Mouse (Mus musculus) hindbrain, embryonic 12.5 days (tissue): ENCODE data around the gene Krt9. TPM values are rescaled to one million over a fixed set of nuclear protein-coding genes. Genes with fewer than 3 reads are reported as not detected.

ENCODE experiments used
- ATAC-seq: fragments of 200-750 bp; cut with Nextera tagmentation; 2 replicates; pipeline ENCODE4 v1.8.0; 2017; ENCODE audit warnings: moderate TSS enrichment; ENCODE audit not compliant: low FRiP score
- H3K27ac ChIP-seq: fragments of 300-500 bp; sonication (generic); 2 replicates; pipeline ENCODE4 v1.5.1; 2016; ENCODE audit warnings: mild to moderate bottlenecking
- H3K27me3 ChIP-seq: fragments of 300-500 bp; sonication (generic); 2 replicates; pipeline ENCODE4 v1.6.1; 2016; ENCODE audit warnings: mild to moderate bottlenecking
- H3K36me3 ChIP-seq: fragments of 300-500 bp; sonication (generic); 2 replicates; pipeline ENCODE4 v1.6.1; 2016; ENCODE audit warnings: mild to moderate bottlenecking
- H3K4me1 ChIP-seq: fragments of 300-500 bp; sonication (generic); 2 replicates; pipeline ENCODE4 v1.6.1; 2016
- H3K4me2 ChIP-seq: fragments of 300-500 bp; sonication (generic); replicated peaks from 2 replicates; pipeline ENCODE4 v1.6.1; 2016; ENCODE audit warnings: mild to moderate bottlenecking
- H3K4me3 ChIP-seq: fragments of 300-500 bp; sonication (generic); 2 replicates; pipeline ENCODE4 v1.5.1; 2016; ENCODE audit warnings: mild to moderate bottlenecking
- H3K9ac ChIP-seq: fragments of 300-500 bp; sonication (generic); 2 replicates; pipeline ENCODE4 v1.6.1; 2016; ENCODE audit warnings: mild to moderate bottlenecking, moderate library complexity
- H3K9me3 ChIP-seq: fragments of 300-500 bp; sonication (generic); replicated peaks from 2 replicates; pipeline ENCODE4 v1.6.1; 2016; ENCODE audit warnings: mild to moderate bottlenecking
- WGBS: fragments of 180-500 bp; shearing (Covaris S2); methylation state at CpG from one replicate; pipeline ENCODE4 v1.1.7; 2016; 5-methylcytosine and 5-hydroxymethylcytosine counted together
- polyA plus RNA-seq: library from polyadenylated mRNA; unstranded; fragments of >200 nt; fragmentation: Nextera tagmentation; extraction: Ambion mirVana; gene quantifications from 2 replicates; pipeline ENCODE4 v1.2.1, GENCODE M21; 2016

The Krt9 gene
- polyA plus RNA-seq, 1 experiment from 2014 or later, result 0.08 TPM

DNA sequence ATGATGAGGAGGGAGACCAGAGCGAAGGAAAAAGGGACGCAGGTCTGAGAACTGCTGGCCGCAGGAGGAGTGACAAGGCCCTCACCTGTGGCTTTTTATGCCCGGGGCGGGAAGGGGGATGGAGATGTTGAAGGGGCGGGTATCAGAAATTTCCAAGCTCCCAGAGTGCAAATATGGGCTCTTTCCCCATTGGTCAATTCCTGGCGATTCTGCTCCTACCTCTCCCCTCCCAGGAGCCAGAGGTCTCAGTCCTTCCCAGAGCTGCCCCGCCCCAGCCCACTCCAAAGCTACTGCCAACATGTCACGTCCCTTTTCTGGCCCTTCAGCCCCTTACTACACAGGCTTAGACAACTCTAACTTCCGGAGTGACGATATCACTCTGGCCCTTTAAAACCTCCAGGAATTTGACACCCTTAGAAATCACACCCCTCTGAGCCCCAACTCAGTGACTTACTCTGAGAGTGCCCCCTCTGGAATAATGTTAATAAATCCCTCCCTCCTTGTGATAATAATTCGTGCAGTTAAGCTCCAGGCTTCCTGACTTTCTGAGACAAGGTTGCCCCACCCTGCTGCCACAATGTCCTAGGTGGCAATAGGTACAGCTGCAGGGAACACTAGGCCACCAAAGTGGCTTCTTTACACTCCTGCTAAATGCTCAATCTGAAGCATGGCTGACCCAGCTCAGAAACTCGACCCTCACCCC is 47.0 kb downstream of the Krt9 start:
- Histone ChIP-seq H3K4me3 (peak overlapping the region; percentile 22), H3K9me3 (no peaks in the 10 kb centered on the region), H3K4me1 (peaks cover 14% of the 10 kb centered on the region), H3K36me3 (no peaks in the 10 kb centered on the region), H3K4me2 (peak overlapping the region; percentile 50), H3K27ac (no peak overlapping the region), H3K27me3 (peaks cover 42% of the 10 kb centered on the region), H3K9ac (no peak overlapping the region)
- no peak for ATAC-seq
- 5% methylated on average over 13 of the region's 13 CpGs for WGBS

DNA sequence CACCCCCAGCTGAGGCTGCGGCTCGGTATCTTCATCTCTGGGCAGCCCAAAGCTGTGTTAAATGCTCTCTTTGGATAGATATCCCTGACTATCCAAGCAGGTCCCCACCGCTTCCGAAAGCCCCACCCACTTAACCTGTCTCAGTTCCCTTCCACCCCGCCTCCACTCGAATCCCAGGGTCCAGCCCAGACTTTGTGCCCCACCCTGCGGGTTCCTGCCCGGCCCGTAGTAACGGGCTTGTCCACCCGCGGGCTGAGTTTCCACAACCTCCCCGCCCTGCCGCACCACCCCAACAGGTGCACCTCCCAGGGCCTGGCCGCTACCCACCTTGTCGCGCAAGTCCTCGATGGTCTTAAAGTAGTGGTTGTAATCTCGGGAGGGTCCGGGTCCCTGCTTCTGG is 47.9 kb downstream of the Krt9 start:
- no peak overlapping the region for H3K9ac ChIP-seq
- peaks cover 14% of the 10 kb centered on the region for H3K4me1 ChIP-seq
- H3K36me3 ChIP-seq, result no peaks in the 10 kb centered on the region
- H3K4me2 ChIP-seq, result peak overlapping the region; percentile 50
- no peaks in the 10 kb centered on the region for H3K9me3 ChIP-seq
- H3K27ac ChIP-seq, result no peak overlapping the region
- ATAC-seq, result no peak
- H3K4me3 ChIP-seq, result peak overlapping the region; percentile 22
- peaks cover 42% of the 10 kb centered on the region for H3K27me3 ChIP-seq
- under 1% methylated on average over 20 of the region's 20 CpGs for WGBS

GRCm38 (mm10) chr11:100140966-100141365 is 52.1 kb downstream of the Krt9 start:
- peaks cover 34% of the 10 kb centered on the region for H3K4me1 ChIP-seq
- ATAC-seq, result no peak
- no peaks in the 10 kb centered on the region for H3K36me3 ChIP-seq

DNA sequence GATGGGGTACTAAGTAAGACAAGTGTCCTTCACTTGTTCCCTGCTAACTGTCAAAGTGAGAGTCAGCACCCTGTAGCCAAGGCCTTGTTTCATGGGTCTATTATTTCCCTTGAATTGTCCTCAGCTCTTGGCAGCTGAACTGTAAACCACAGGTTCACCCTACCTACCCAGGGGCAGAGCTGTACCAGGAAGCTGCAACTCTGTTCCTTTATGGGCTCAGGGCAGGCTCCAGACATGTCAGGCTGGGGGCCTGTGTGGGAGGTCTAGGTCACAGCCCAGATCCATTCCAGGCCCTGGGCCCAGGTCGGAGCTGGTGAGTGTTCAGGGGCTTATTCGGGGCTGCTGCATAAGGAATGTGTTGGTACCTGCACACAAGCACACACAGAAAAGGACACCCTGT is 53.7 kb downstream of the Krt9 start:
- WGBS, result 75% methylated on average over 2 of the region's 2 CpGs
- H3K4me2 ChIP-seq, result no peak overlapping the region
- H3K27ac ChIP-seq, result no peak overlapping the region
- no peaks in the 10 kb centered on the region for H3K9me3 ChIP-seq
- peaks cover 23% of the 10 kb centered on the region for H3K4me1 ChIP-seq
- H3K9ac ChIP-seq, result no peak overlapping the region
- H3K4me3 ChIP-seq, result no peak overlapping the region
- H3K36me3 ChIP-seq, result no peaks in the 10 kb centered on the region
- ATAC-seq, result no peak
- peaks cover 17% of the 10 kb centered on the region for H3K27me3 ChIP-seq

More at GRCm38 (mm10) chr11:100140966-100141365, 52.1 kb downstream of the Krt9 start:
- Histone ChIP-seq H3K4me3 (no peak overlapping the region), H3K9ac (no peak overlapping the region), H3K27me3 (peaks cover 33% of the 10 kb centered on the region), H3K4me2 (no peak overlapping the region), H3K9me3 (no peaks in the 10 kb centered on the region), H3K27ac (no peak overlapping the region)
- WGBS, result 89% methylated on average over 21 of the region's 21 CpGs

GRCm38 (mm10) chr11:100138809-100139208 is 54.2 kb downstream of the Krt9 start:
- peaks cover 23% of the 10 kb centered on the region for H3K4me1 ChIP-seq
- no peak overlapping the region for H3K4me2 ChIP-seq
- no peak overlapping the region for H3K4me3 ChIP-seq
- ATAC-seq, result no peak
- no peak overlapping the region for H3K27ac ChIP-seq
- WGBS, result 46% methylated on average over 7 of the region's 7 CpGs
- no peak overlapping the region for H3K9ac ChIP-seq
- no peaks in the 10 kb centered on the region for H3K36me3 ChIP-seq
- peaks cover 11% of the 10 kb centered on the region for H3K27me3 ChIP-seq
- no peaks in the 10 kb centered on the region for H3K9me3 ChIP-seq

DNA sequence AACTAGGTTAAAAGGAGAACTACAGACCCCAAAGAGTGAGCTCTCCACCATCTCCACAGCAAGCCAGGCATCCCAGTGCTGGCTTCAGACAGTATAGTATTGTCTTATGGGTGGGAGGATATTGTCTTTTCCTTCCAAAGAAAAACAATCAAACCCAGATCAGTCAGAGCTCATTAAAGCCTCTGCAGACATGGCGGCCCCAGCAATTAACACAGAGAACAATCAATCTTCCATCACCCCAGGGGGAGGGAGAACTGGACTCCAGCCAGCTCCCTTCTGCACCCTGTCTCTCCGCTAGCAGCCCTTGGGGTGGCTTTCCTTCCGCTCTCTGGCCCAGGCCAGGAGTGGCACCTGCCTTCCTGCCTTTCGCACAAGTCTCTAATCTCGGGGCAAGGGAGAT is 55.4 kb downstream of the Krt9 start:
- Histone ChIP-seq H3K4me1 (peaks cover 23% of the 10 kb centered on the region), H3K27ac (no peak overlapping the region), H3K9ac (no peak overlapping the region), H3K4me3 (no peak overlapping the region), H3K27me3 (peaks cover 10% of the 10 kb centered on the region), H3K9me3 (no peaks in the 10 kb centered on the region), H3K36me3 (no peaks in the 10 kb centered on the region), H3K4me2 (no peak overlapping the region)
- 35% methylated on average over 5 of the region's 5 CpGs for WGBS
- peak; percentile 58; the same call in 1 of the 2 replicates for ATAC-seq

Other genes with a start within 250 kb of the Krt9 start
- gene Krtap9-5, start 244.8 kb downstream of the Krt9 start, polyA plus RNA-seq, result not detected in 2 replicates
- not detected in 2 replicates for gene Krtap29-1, start 214.2 kb downstream of the Krt9 start, polyA plus RNA-seq
- not detected in 2 replicates for gene Krtap16-1, start 206.6 kb downstream of the Krt9 start, polyA plus RNA-seq
- gene Krtap17-1, start 199.3 kb downstream of the Krt9 start, polyA plus RNA-seq, result not detected in 2 replicates
- not detected in 2 replicates for gene Krt33a, start 177.0 kb downstream of the Krt9 start, polyA plus RNA-seq
- gene Krt33b, start 163.4 kb downstream of the Krt9 start, polyA plus RNA-seq, result 0.14 TPM in 1 of 2 replicates, not detected in the other
- not detected in 2 replicates for gene Krt34, start 151.7 kb downstream of the Krt9 start, polyA plus RNA-seq
- gene Krt31, start 142.7 kb downstream of the Krt9 start, polyA plus RNA-seq, result not detected in 2 replicates
- not detected in 2 replicates for gene Krt32, start 105.0 kb downstream of the Krt9 start, polyA plus RNA-seq
- gene Krt35, start 97.0 kb downstream of the Krt9 start, polyA plus RNA-seq, result not detected in 2 replicates
- not detected in 2 replicates for gene Krt36, start 87.6 kb downstream of the Krt9 start, polyA plus RNA-seq
- gene Krt13, start 71.7 kb downstream of the Krt9 start, polyA plus RNA-seq, result not detected in 2 replicates
- gene Krt15, start 57.3 kb downstream of the Krt9 start, polyA plus RNA-seq, result 10.5 and 17.3 TPM in 2 replicates
- gene Krt19, start 44.6 kb downstream of the Krt9 start, polyA plus RNA-seq, result 4.5 and 6.7 TPM in 2 replicates
- gene Krt14, start 14.3 kb upstream of the Krt9 start, polyA plus RNA-seq, result 10.2 and 12.3 TPM in 2 replicates
- not detected in 2 replicates for gene Krt16, start 55.7 kb upstream of the Krt9 start, polyA plus RNA-seq
- gene Krt17, start 67.8 kb upstream of the Krt9 start, polyA plus RNA-seq, result 3.1 and 3.2 TPM in 2 replicates
- not detected in 2 replicates for gene Krt42, start 76.6 kb upstream of the Krt9 start, polyA plus RNA-seq
- 1,343 and 1,447 TPM in 2 replicates for gene Eif1, start 126.6 kb upstream of the Krt9 start, polyA plus RNA-seq
- 0.89 TPM in 1 of 2 replicates, not detected in the other for gene Gast, start 141.2 kb upstream of the Krt9 start, polyA plus RNA-seq
- 53.7 and 58.0 TPM in 2 replicates for gene Hap1, start 162.9 kb upstream of the Krt9 start, polyA plus RNA-seq
- 64.0 and 64.6 TPM in 2 replicates for gene Jup, start 204.5 kb upstream of the Krt9 start, polyA plus RNA-seq
- 34.3 and 35.9 TPM in 2 replicates for gene P3h4, start 221.6 kb upstream of the Krt9 start, polyA plus RNA-seq
- gene Fkbp10, start 222.5 kb upstream of the Krt9 start, polyA plus RNA-seq, result 72.5 and 75.6 TPM in 2 replicates
- gene Nt5c3b, start 248.6 kb upstream of the Krt9 start, polyA plus RNA-seq, result 101 and 112 TPM in 2 replicates
- 0.68 and 0.94 TPM in 2 replicates for gene Klhl10, start 248.7 kb upstream of the Krt9 start, polyA plus RNA-seq